Mouse (Mus musculus): ENCODE results near the gene Rora. TPM values are rescaled to one million over a fixed set of nuclear protein-coding genes. Genes with fewer than 3 reads are reported as not detected.

Rora gene
- polyA plus RNA-seq, 2 experiments: 4.5 to 10.1 TPM

DNA sequence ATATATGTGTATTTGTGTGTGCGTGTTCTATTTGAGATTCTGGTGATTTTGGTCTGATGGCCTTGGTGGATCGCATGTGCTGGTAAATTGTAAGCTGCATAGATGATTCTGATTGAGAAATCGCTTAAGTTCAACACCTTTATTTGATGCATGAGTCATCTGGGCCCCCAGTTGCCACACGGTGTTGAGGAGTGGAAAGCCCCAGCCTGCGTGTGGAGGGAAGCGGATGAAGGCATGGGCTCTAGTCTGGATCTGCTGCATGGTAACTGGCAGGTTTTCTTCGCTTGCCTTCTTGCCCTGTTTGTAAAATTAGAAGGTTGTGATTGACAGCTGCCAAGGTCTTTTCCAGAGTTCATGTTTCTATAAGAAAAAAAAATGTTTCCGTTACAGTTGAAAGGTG lies 646.7 kb downstream of the Rora start:
- no peaks in the 10 kb centered on the region for H3K36me3 ChIP-seq (ENCODE audit: control insufficient read depth, insufficient read depth, low read length)

DNA sequence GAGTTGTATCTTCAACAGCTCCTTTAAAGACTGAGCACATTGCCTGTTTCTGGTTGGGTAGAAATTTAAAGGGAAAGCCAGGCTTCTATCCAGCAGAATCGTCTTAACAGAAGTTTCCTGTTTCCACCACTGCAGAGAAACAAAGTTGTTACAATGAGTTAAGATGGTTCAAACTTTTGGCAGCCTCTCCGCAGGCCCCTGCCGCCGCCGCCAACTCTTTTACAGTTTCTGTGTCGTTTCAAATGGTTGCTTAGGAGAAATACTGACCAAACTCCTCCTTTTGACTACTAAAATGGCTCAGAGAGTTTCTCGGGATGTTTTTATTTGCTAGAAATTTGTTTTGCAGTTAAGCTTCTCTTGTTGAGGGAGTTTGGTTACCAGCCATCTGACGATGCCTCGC lies 647.9 kb downstream of the Rora start:
- WGBS: 7% methylated on average over 9 of the region's 9 CpGs
- no peak for TF ChIP-seq POLR2A (IDR thresholded peaks at IDR 0.05; ENCODE audit: borderline replicate concordance, extremely low read depth, insufficient read depth, insufficient read length)
- no peaks in the 10 kb centered on the region for H3K27me3 ChIP-seq (ENCODE audit: control insufficient read depth, insufficient read depth, low read length)
- H3K4me3 ChIP-seq (replicated peaks; ENCODE audit: low read length): 0 out of 2 replicates have a peak overlapping the region, but pooled peaks have one; percentile 4
- no peaks in the 10 kb centered on the region for H3K9me3 ChIP-seq (ENCODE audit: control insufficient read depth, low read length)
- H3K9ac ChIP-seq (ENCODE audit: low read depth, low read length, severe bottlenecking): 0 out of 2 replicates have a peak overlapping the region, but pooled peaks have one; percentile 9
- ATAC-seq (ENCODE audit: low FRiP score, low read depth): no peak
- H3K36me3 ChIP-seq (ENCODE audit: control insufficient read depth, insufficient read depth, low read length): no peaks in the 10 kb centered on the region
- DNase-seq (ENCODE audit: low spot score): peak; percentile 85
- H3K4me1 ChIP-seq (ENCODE audit: control insufficient read depth, insufficient read depth, low read length): peaks cover 29% of the 10 kb centered on the region
- peak overlapping the region; percentile 34; the same call in 1 of the 2 replicates for H3K4me2 ChIP-seq (replicated peaks; ENCODE audit: low read depth, low read length, severe bottlenecking)
- H3K27ac ChIP-seq (replicated peaks; ENCODE audit: low read depth, low read length): peak overlapping the region; percentile 67

More for the DNA sequence above, 646.7 kb downstream of the Rora start:
- Histone ChIP-seq H3K9ac (ENCODE audit: low read depth, low read length, severe bottlenecking) (no peak overlapping the region), H3K27ac (replicated peaks; ENCODE audit: low read depth, low read length) (no peak overlapping the region), H3K4me2 (replicated peaks; ENCODE audit: low read depth, low read length, severe bottlenecking) (no peak overlapping the region), H3K9me3 (ENCODE audit: control insufficient read depth, low read length) (no peaks in the 10 kb centered on the region), H3K27me3 (ENCODE audit: control insufficient read depth, insufficient read depth, low read length) (no peaks in the 10 kb centered on the region), H3K4me3 (replicated peaks; ENCODE audit: low read length) (no peak overlapping the region), H3K4me1 (ENCODE audit: control insufficient read depth, insufficient read depth, low read length) (peaks cover 27% of the 10 kb centered on the region)
- WGBS: 73% methylated on average over 8 of the region's 8 CpGs
- DNase-seq (ENCODE audit: low spot score): no peak
- ATAC-seq (ENCODE audit: low FRiP score, low read depth): no peak
- TF ChIP-seq POLR2A (IDR thresholded peaks at IDR 0.05; ENCODE audit: borderline replicate concordance, extremely low read depth, insufficient read depth, insufficient read length): no peak

DNA sequence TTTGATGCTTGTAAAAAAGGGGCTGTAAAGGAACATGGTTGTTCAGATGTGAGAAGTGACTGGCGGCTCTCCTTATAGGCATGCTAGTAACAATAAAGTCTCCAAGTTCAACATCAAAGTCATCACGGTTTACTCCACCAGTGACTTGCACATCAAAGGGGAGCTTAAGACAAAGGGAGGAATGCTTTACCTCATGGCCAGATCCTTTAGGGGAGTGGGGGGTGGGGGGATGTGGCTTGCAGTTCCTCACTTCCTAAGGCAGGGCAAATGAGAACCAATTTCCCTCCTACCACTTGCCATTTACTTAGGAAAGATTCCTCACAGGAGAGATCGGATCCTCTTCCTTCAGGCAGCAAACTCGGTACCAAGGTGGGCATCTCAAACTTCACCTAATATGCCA lies 648.4 kb downstream of the Rora start:
- H3K9ac ChIP-seq (ENCODE audit: low read depth, low read length, severe bottlenecking): 0 out of 2 replicates have a peak overlapping the region, but pooled peaks have one; percentile 9
- peak overlapping the region; percentile 34; the same call in 1 of the 2 replicates for H3K4me2 ChIP-seq (replicated peaks; ENCODE audit: low read depth, low read length, severe bottlenecking)
- H3K27me3 ChIP-seq (ENCODE audit: control insufficient read depth, insufficient read depth, low read length): no peaks in the 10 kb centered on the region
- WGBS: 9% methylated on average over 4 of the region's 4 CpGs
- peak overlapping the region; percentile 67; the same call in 1 of the 2 replicates for H3K27ac ChIP-seq (replicated peaks; ENCODE audit: low read depth, low read length)
- no peak for DNase-seq (ENCODE audit: low spot score)
- TF ChIP-seq POLR2A (IDR thresholded peaks at IDR 0.05; ENCODE audit: borderline replicate concordance, extremely low read depth, insufficient read depth, insufficient read length): no peak
- H3K9me3 ChIP-seq (ENCODE audit: control insufficient read depth, low read length): no peaks in the 10 kb centered on the region
- H3K36me3 ChIP-seq (ENCODE audit: control insufficient read depth, insufficient read depth, low read length): no peaks in the 10 kb centered on the region
- H3K4me1 ChIP-seq (ENCODE audit: control insufficient read depth, insufficient read depth, low read length): peaks cover 31% of the 10 kb centered on the region
- H3K4me3 ChIP-seq (replicated peaks; ENCODE audit: low read length): 0 out of 2 replicates have a peak overlapping the region, but pooled peaks have one; percentile 4
- ATAC-seq (ENCODE audit: low FRiP score, low read depth): peak; percentile 51; the same call in 1 of the 2 replicates

DNA sequence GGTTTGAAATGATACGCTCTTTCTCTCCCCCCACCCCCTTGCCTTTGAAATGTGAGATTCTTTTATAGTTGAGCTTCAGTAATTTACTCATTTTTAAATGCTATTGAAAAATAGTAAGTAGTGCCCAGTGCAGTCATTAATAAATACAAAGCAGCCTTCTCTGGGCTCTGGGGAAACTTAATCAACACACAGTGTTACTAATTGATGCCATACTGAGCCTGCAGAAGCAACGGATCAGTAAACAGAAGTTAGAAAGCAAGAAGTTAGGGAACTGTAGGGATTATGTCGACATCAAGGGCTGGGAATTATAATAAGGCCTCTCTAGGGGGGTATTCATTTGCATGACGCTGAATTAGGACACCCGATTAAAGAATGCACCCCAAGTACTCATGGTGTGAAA lies 649.3 kb downstream of the Rora start:
- no peak for ATAC-seq (ENCODE audit: low FRiP score, low read depth)
- H3K4me3 ChIP-seq (replicated peaks; ENCODE audit: low read length): no peak overlapping the region
- H3K9ac ChIP-seq (ENCODE audit: low read depth, low read length, severe bottlenecking): no peak overlapping the region
- TF ChIP-seq POLR2A (IDR thresholded peaks at IDR 0.05; ENCODE audit: borderline replicate concordance, extremely low read depth, insufficient read depth, insufficient read length): no peak
- H3K4me2 ChIP-seq (replicated peaks; ENCODE audit: low read depth, low read length, severe bottlenecking): no peak overlapping the region
- H3K27ac ChIP-seq (replicated peaks; ENCODE audit: low read depth, low read length): no peak overlapping the region
- no peak for DNase-seq (ENCODE audit: low spot score)
- H3K36me3 ChIP-seq (ENCODE audit: control insufficient read depth, insufficient read depth, low read length): no peaks in the 10 kb centered on the region
- no peaks in the 10 kb centered on the region for H3K27me3 ChIP-seq (ENCODE audit: control insufficient read depth, insufficient read depth, low read length)
- 11% methylated on average over 5 of the region's 5 CpGs for WGBS
- H3K9me3 ChIP-seq (ENCODE audit: control insufficient read depth, low read length): no peaks in the 10 kb centered on the region
- peaks cover 31% of the 10 kb centered on the region for H3K4me1 ChIP-seq (ENCODE audit: control insufficient read depth, insufficient read depth, low read length)

DNA sequence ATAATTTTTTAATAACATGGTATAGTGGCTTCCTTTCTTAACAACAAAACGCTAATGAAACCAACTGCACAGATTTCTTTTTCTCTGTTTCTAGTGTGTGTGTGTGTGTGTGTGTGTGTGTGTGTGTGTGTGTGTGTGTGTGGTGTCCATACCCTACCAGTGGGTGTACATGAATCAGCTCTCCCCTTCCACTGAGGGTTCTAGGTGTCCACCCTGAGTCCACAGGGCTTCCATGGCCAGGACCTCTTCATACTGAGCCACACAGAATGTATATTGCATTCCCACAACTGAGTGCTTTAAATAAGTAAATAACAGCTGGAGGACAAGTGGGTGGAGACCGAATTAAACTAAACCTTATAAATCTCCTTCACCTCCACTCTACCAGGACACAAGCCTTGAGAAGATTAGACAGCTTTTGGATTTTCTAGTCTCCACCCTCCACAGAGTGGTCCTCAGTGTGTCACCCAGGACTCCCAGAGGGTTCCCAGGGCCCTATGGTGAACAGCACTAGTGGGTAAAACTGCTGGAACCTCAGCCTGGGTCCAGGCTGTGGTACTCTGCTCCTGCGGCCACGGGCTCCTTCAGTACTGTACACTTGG lies 649.9 kb downstream of the Rora start:
- no peak for TF ChIP-seq POLR2A (IDR thresholded peaks at IDR 0.05; ENCODE audit: borderline replicate concordance, extremely low read depth, insufficient read depth, insufficient read length)
- WGBS: 56% methylated on average over 4 of the region's 4 CpGs
- Histone ChIP-seq H3K4me1 (ENCODE audit: control insufficient read depth, insufficient read depth, low read length) (peaks cover 31% of the 10 kb centered on the region), H3K27ac (replicated peaks; ENCODE audit: low read depth, low read length) (no peak overlapping the region), H3K4me2 (replicated peaks; ENCODE audit: low read depth, low read length, severe bottlenecking) (no peak overlapping the region), H3K9me3 (ENCODE audit: control insufficient read depth, low read length) (no peaks in the 10 kb centered on the region), H3K4me3 (replicated peaks; ENCODE audit: low read length) (no peak overlapping the region), H3K36me3 (ENCODE audit: control insufficient read depth, insufficient read depth, low read length) (no peaks in the 10 kb centered on the region), H3K27me3 (ENCODE audit: control insufficient read depth, insufficient read depth, low read length) (no peaks in the 10 kb centered on the region), H3K9ac (ENCODE audit: low read depth, low read length, severe bottlenecking) (no peak overlapping the region)
- ATAC-seq (ENCODE audit: low FRiP score, low read depth) (no peak), DNase-seq (ENCODE audit: low spot score) (no peak)
